Mouse (Mus musculus): ENCODE data around the gene Crtc3. TPM values are rescaled to one million over a fixed set of nuclear protein-coding genes. Genes with fewer than 3 reads are reported as not detected.
A peak's percentile ranks its signal among the peaks of the same experiment; 100 is the strongest.

The Crtc3 gene
- total and polyA plus RNA-seq, 3 experiments, result 4.2 to 15.8 TPM; not detected in 1

GRCm38 (mm10) chr7:80680218-80680847 lies 8.3 kb downstream of the Crtc3 start:
- H3K27me3 ChIP-seq (ENCODE audit: control insufficient read depth in 1 of 2, insufficient read depth in 2 of 2, low read length in 2 of 2), result no peaks in the 10 kb centered on the region
- H3K4me3 ChIP-seq (ENCODE audit: control insufficient read depth in 1 of 2, insufficient read depth in 1 of 2, low read depth in 2 of 2, low read length in 2 of 2), result no peak overlapping the region
- H3K4me1 ChIP-seq (ENCODE audit: control insufficient read depth in 1 of 2, insufficient read depth in 2 of 2, low read length in 2 of 2), result peaks cover 3 to 10% of the 10 kb centered on the region in 2 experiments; a peak in 3 of 4 replicates
- H3K79me2 ChIP-seq (ENCODE audit: control insufficient read depth, insufficient read depth, low read length, poor library complexity), result peaks cover 5% of the 10 kb centered on the region
- no peak overlapping the region for H3K9ac ChIP-seq (ENCODE audit: control insufficient read depth, low read depth, low read length, poor library complexity, severe bottlenecking)
- peaks cover 0 to 6% of the 10 kb centered on the region in 2 experiments; a peak in 3 of 4 replicates for H3K36me3 ChIP-seq (ENCODE audit: control insufficient read depth in 1 of 2, insufficient read depth in 2 of 2, low read length in 2 of 2)
- DNase-seq (ENCODE audit: low read depth, low spot score), result no peak
- H3K9me3 ChIP-seq (replicated peaks; ENCODE audit: insufficient read depth, low read length), result no peaks in the 10 kb centered on the region
- no peak for TF ChIP-seq RAD21 (IDR thresholded peaks at IDR 0.05; ENCODE audit: low read depth, low read length)
- TF ChIP-seq POLR2AphosphoS2 (IDR thresholded peaks at IDR 0.05; ENCODE audit: low read length), result no peak
- TF ChIP-seq MAX (IDR thresholded peaks at IDR 0.05; ENCODE audit: low read length), result no peak
- TF ChIP-seq TCF12 (IDR thresholded peaks at IDR 0.05; ENCODE audit: low read depth, low read length), result no peak
- no peak for TF ChIP-seq MAZ (IDR thresholded peaks at IDR 0.05; ENCODE audit: low read depth, low read length)
- no peak for TF ChIP-seq KAT2A (conservative IDR thresholded peaks at IDR 0.05; ENCODE audit: low read depth, low read length)
- no peak for TF ChIP-seq UBTF (IDR thresholded peaks at IDR 0.05; ENCODE audit: borderline replicate concordance, insufficient read depth, low read depth, low read length)
- H3K27ac ChIP-seq (ENCODE audit: control insufficient read depth, low read depth, low read length), result no peak overlapping the region

GRCm38 (mm10) chr7:80672323-80672722 lies 16.4 kb downstream of the Crtc3 start:
- peak; percentile 72 for DNase-seq (ENCODE audit: low read depth, low spot score)
- peak overlapping the region; percentile 25; the same call in 1 of the 2 replicates for H3K27ac ChIP-seq (ENCODE audit: control insufficient read depth, low read depth, low read length)

GRCm38 (mm10) chr7:80670889-80671288 lies 17.8 kb downstream of the Crtc3 start:
- TF ChIP-seq ZMIZ1 (IDR thresholded peaks at IDR 0.05; ENCODE audit: low read depth, low read length), result no peak
- no peak for TF ChIP-seq CHD2 (IDR thresholded peaks at IDR 0.05; ENCODE audit: low read length)
- no peak for TF ChIP-seq NELFE (IDR thresholded peaks at IDR 0.05; ENCODE audit: low read depth, low read length)
- Histone ChIP-seq H3K4me3 (ENCODE audit: control insufficient read depth in 1 of 2, insufficient read depth in 1 of 2, low read depth in 2 of 2, low read length in 2 of 2) (no peak overlapping the region), H3K36me3 (ENCODE audit: control insufficient read depth in 1 of 2, insufficient read depth in 2 of 2, low read length in 2 of 2) (peaks cover 3 to 26% of the 10 kb centered on the region in 2 experiments; a peak in 3 of 4 replicates), H3K9ac (ENCODE audit: control insufficient read depth, low read depth, low read length, poor library complexity, severe bottlenecking) (no peak overlapping the region), H3K27ac (ENCODE audit: control insufficient read depth, low read depth, low read length) (no peak overlapping the region), H3K27me3 (ENCODE audit: control insufficient read depth in 1 of 2, insufficient read depth in 2 of 2, low read length in 2 of 2) (no peaks in the 10 kb centered on the region), H3K9me3 (replicated peaks; ENCODE audit: insufficient read depth, low read length) (no peaks in the 10 kb centered on the region), H3K79me2 (ENCODE audit: control insufficient read depth, insufficient read depth, low read length, poor library complexity) (no peaks in the 10 kb centered on the region), H3K4me1 (ENCODE audit: control insufficient read depth in 1 of 2, insufficient read depth in 2 of 2, low read length in 2 of 2) (peaks cover 18 to 26% of the 10 kb centered on the region in 2 experiments)
- no peak for DNase-seq (ENCODE audit: low read depth, low spot score)

More at GRCm38 (mm10) chr7:80672323-80672722, 16.4 kb downstream of the Crtc3 start:
- Histone ChIP-seq H3K4me3 (ENCODE audit: control insufficient read depth in 1 of 2, insufficient read depth in 1 of 2, low read depth in 2 of 2, low read length in 2 of 2) (no peak overlapping the region), H3K9me3 (replicated peaks; ENCODE audit: insufficient read depth, low read length) (no peaks in the 10 kb centered on the region), H3K9ac (ENCODE audit: control insufficient read depth, low read depth, low read length, poor library complexity, severe bottlenecking) (no peak overlapping the region), H3K27me3 (ENCODE audit: control insufficient read depth in 1 of 2, insufficient read depth in 2 of 2, low read length in 2 of 2) (no peaks in the 10 kb centered on the region), H3K4me1 (ENCODE audit: control insufficient read depth in 1 of 2, insufficient read depth in 2 of 2, low read length in 2 of 2) (peaks cover 11 to 16% of the 10 kb centered on the region in 2 experiments), H3K79me2 (ENCODE audit: control insufficient read depth, insufficient read depth, low read length, poor library complexity) (no peaks in the 10 kb centered on the region), H3K36me3 (ENCODE audit: control insufficient read depth in 1 of 2, insufficient read depth in 2 of 2, low read length in 2 of 2) (peaks cover 3 to 16% of the 10 kb centered on the region in 2 experiments; a peak in 3 of 4 replicates)
- TF ChIP-seq NRF1 (IDR thresholded peaks at IDR 0.05; ENCODE audit: insufficient read depth, low read depth, low read length, poor library complexity, severe bottlenecking), result no peak
- 0 out of 2 replicates have a peak, but pooled peaks have one; percentile 32 for TF ChIP-seq MYC (IDR thresholded peaks at IDR 0.05; ENCODE audit: low read depth, low read length)
- no peak for TF ChIP-seq HCFC1 (IDR thresholded peaks at IDR 0.05; ENCODE audit: low read depth, low read length)
- no peak for TF ChIP-seq POLR2AphosphoS2 (IDR thresholded peaks at IDR 0.05; ENCODE audit: low read length)
- TF ChIP-seq MAX (IDR thresholded peaks at IDR 0.05; ENCODE audit: low read length), result 0 out of 2 replicates have a peak, but pooled peaks have one; percentile 35
- TF ChIP-seq TCF12 (IDR thresholded peaks at IDR 0.05; ENCODE audit: low read depth, low read length), result 0 out of 2 replicates have a peak, but pooled peaks have one; percentile 8
- peak in 1 of 2 experiments; percentile 53; a peak in 2 of 4 replicates for TF ChIP-seq EP300 (IDR thresholded peaks at IDR 0.05; ENCODE audit: low read depth in 1 of 2, low read length in 2 of 2)
- peak; percentile 44 for TF ChIP-seq SIN3A (IDR thresholded peaks at IDR 0.05; ENCODE audit: low read length)
- TF ChIP-seq ZC3H11A (IDR thresholded peaks at IDR 0.05; ENCODE audit: low read depth, low read length), result 0 out of 2 replicates have a peak, but pooled peaks have one; percentile 3
- TF ChIP-seq TAL1 (IDR thresholded peaks at IDR 0.05; ENCODE audit: low read length), result 0 out of 2 replicates have a peak, but pooled peaks have one; percentile 5
- peak; percentile 40; the same call in 1 of the 2 replicates for TF ChIP-seq ETS1 (IDR thresholded peaks at IDR 0.05; ENCODE audit: low read depth, low read length)
- TF ChIP-seq GATA1 (IDR thresholded peaks at IDR 0.05; ENCODE audit: low read depth, low read length), result peak; percentile 44
- 0 out of 2 replicates have a peak, but pooled peaks have one; percentile 16 for TF ChIP-seq MXI1 (IDR thresholded peaks at IDR 0.05; ENCODE audit: low read depth, low read length)
- no peak for TF ChIP-seq CHD1 (IDR thresholded peaks at IDR 0.05; ENCODE audit: low read depth, low read length)
